Mouse (Mus musculus) urinary bladder, postnatal 25 days (tissue): Measurements from ENCODE around the gene 1110002E22Rik.

ENCODE experiments used
- DNase-seq: peaks from one replicate; pipeline ENCODE4 v3.0.0; 2022; ENCODE audit warnings: low spot score

The 1110002E22Rik gene

DNA sequence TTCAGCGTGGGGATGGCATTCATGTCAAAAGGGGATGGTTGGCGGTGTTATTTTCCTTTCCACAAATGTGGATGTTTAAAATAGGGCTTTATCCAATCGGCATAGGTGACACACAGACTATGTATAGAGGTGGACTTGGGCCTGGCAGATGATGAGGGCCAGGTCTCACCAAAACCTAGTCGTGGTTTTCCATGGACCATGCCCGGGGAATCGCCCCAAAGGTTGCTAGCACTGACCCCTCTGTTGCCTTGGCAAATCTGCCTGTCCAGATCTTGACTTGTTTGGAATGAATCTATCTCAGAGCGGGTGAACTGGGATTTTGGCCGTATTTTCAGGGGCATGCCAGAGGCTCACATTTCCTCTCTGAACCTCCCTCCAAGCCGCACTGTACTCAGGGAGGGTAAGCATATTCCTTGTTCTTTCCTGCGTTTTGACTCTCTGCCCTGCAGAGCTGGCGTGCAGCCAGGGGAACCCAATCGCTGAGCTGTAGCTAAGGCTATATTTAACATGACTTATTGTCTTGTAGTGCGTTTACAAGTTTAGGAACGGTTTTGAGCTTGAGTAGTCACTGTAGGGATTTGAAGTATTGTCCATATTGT, 1.0 kb upstream of the 1110002E22Rik start:
- no peak for DNase-seq

DNA sequence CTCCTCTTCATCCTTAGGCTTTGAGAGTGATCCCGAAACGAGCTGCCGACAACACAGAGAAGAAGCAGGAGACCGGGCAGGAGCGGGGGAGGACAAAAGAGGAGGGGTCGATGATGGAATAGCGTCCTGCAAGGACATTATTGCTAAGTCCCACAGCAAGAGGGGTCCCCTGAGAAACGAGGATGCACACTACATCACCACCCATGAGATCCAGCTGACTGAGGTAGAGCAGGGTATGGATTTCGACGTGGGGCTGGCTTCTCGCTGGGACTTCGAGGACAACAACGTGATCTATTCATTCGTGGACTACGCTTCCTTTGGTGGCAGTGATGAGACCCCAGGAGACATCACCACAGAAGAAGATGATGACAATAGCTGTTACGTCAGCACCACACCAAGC, 1.1 kb downstream of the 1110002E22Rik start:
- DNase-seq: no peak

DNA sequence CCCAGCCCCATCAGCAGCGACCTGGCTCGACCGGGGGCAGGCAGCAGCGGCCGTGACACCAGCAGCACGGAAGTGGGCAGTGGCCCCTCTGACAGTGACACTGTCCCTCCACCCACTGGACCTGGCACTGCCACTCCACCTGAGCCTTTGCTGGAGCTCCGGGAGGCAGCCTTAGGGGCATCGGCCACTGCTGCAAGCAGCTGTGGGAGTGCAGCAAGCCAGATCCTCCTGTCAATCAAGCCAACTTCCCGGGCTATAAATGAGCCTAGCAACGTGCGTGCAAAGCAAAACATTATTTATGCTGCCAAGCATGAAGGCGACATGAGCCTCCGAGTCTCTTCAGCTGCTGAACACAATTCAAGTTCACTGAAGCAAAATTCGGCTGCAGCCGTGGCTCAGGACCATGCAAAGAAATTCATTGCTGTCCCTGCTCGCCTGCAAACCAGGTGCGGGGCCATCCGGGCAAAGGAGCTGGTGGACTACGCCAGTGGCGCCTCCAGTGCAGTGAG, 1.6 kb downstream of the 1110002E22Rik start:
- DNase-seq: no peak

DNA sequence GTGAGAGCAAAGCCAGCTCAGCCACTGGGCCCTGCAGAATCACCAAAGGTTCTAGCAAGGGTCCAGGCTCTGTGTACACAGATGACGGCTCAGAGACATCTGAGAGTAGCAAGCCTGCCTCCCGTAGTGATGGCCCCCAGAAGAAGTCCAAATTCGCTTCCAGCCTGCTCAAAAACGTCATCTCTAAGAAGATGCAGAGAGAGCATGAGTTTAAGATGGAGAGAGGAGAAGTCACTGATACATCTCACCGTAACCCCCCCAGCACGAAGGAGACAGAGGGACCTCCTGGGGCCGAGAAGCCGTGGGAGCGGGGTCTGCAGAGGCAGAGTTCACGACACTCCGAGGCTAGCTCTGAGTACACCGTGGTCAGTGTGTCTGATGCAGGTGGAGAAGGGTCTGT, 2.4 kb downstream of the 1110002E22Rik start, which contains the start of gene Gm5105:
TSS of gene Gm5105 (minus strand) at position 101 of the 400 bp plus-strand sequence.
- DNase-seq: no peak

DNA sequence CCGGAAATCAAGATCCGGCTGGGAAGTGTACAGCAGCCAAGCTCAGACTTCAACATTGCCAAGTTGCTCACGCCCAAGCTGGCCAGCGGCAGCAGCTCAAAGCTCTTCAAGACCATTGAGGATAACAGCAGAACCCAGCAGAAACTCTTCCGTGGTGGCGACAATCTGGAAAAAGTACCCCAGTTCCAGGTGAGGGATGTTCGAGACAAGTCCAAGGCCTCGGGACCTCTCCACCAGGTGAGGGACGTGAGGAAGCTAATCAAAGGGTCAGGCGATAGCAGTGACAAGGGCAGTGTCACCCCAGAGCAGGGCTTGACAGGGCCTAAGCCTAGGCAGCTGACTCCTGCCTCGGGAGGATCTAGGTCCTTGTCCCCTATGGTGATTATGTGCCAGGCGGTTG, 3.3 kb downstream of the 1110002E22Rik start:
- DNase-seq: no peak

DNA sequence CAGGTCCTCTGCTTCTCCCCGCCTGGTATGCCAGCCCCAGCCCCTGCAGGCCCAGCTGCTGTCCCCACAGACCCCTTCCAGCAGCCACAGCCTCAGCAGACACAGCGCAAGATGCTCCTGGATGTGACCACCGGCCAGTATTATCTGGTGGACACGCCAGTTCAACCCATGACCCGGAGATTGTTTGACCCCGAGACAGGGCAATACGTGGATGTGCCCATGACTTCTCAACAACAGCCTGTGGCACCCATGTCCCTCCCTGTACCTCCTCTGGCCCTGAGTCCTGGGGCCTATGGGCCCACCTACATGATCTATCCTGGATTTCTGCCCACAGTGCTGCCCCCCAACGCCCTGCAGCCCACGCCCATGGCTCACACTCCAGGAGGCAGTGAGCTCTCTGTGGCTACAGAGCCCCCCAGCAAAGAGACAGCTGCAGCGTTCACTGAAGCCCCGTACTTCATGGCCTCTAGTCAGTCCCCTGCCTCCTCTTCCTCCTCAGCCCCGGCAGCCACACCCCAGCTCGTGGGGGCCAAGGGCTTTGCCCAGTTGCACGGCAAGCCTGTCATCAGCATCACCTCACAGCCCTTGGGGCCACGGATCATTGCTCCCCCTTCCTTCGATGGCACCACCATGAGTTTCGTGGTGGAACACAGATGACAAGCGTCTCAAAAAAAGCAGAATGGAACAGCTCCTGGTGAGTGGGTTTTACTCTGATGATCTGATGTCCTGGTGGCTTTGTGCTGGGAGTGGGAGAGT, 5.1 kb downstream of the 1110002E22Rik start:
- DNase-seq: no peak

DNA sequence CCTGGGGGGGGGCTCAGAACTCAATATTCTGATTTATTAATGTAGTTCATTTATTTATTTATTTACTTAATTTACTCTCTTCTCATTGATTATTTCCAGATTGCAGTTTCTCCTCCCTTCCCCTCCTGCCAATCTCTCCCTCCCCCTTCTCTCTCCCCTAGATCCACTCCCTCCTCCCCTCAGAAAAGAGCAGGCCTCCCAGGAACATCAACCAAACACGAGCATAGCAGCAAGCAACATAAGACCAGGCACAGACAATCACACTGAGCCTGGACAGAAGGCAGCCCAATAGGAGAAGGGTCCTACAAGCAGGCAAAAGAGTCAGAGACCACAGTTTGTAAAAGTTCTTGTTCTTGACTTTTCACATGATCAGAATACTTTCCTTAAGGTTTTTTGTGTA, 6.2 kb downstream of the 1110002E22Rik start:
- no peak for DNase-seq

DNA sequence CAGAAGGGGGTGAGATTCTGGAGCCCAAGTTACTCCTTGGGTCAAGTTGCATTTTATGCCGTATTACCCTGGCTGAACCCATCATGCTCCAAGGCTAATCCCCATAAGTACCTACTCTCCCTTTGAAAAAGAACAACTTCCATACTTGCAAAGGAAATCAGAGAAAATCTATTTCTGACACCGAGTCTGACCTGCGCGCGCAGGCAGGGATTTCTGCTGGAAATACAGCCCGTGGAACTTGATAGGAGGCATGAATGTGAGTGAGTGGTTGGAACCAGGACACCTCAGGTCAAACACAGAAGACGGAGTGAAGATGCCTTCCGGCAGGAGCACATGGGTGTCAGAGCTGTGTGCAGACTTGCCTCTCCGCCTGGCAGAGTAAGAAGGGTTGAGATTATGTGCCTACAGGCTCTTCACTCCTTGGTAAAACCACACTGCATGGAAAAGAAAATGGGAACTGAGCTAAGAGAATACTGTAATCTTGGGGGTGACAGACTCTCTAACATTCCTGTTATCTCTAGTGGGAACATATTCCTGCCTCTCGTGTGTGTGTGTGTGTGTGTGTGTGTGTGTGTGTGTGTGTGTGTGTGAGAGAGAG, 6.7 kb downstream of the 1110002E22Rik start:
- no peak for DNase-seq

DNA sequence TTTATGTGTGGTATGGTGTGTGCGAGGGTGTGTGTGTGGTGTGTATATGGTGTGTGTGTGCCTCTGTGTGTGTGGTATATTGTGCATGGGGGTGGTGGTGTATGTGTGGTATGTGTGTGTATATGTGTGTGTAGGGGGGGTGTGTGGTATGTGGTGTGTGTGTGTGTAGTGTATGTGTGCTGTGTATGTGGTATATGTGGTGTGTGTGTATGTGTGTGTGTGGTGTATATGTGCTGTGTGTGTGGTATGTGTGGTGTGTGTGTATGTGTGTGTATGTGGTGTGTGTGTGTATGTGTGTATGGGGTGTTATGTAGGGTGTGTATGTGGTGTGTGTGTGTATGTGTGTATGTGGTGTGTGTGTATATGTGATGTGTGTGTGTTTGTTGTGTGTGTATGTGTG, 9.4 kb downstream of the 1110002E22Rik start:
- no peak for DNase-seq

DNA sequence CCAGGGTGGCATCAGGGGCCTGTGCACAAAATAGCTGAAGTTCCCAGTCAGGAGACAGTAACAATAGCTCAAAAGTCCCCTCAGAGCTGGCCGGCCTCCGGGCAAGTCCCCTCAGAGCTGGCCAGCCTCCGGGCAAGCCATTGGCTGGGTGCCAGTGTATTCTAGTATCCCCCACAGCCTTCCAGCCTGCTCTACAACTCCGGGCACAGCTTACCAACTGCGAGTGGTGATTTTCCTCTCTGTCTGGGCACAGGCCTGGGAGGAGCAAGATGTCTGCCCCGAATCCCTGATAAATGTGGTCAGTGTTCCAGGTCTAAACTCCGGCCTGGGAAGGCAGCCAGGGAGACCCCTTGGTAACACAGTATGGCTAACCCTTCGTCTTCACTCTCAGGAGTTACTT, 10.4 kb downstream of the 1110002E22Rik start:
- no peak for DNase-seq

DNA sequence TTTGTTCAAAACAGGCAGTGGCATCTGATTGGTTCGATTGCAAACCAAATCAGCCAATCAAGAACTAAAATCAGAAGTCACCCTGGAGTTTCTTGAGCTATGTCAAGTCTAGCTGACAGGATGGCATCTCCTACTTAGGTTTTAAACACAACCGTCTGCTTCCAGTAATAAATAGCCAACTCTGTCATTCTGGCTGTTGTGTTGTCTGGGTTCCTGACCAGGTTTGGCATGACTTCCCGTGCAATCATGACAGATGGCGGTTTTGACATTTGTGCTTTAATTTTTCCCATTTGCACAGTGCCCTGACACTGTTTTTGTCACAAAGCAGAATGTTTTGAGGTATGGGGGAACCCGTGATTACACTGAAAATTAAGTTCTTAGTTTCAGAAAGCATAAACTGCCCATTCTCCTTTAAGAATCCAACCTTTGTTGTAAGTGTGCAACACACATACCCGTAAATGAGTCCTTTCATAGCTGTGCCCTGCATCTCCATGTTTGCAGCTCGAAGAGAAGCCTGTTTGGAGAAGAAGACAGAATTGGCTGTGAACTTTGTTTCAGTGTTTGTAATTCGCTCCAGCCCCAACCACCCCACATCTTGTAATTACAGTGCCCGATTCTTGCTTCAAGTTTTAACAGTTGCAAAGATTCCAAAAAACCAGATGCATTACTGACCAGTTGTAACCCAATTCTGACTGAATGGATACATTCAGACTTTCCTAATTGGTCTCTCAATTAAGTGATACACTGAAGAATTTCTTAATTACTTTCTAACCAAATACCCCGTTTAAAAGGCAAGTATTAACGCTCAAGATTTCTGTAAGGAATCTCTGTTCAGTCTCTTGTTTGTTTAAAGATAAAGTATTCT, 12.9 kb downstream of the 1110002E22Rik start:
- no peak for DNase-seq

DNA sequence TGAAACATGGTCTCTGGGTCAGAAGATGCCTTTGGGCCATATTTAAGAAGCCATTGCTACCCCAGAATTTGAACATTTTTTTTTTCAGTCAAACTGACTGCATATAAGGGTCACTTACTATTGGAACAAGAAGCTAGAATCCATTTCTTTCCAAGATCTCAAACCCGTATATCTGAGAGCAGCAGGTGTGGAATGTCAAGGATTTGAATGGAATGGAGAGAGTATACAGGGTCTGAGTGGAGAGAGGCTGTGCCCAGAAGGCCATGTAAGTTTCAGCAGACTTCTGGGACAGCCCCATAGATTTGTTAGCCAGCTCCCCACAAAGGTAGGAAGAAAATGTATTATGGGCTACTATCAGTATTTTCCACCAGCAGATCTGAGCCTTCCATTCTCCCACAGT, 13.8 kb downstream of the 1110002E22Rik start:
- no peak for DNase-seq

DNA sequence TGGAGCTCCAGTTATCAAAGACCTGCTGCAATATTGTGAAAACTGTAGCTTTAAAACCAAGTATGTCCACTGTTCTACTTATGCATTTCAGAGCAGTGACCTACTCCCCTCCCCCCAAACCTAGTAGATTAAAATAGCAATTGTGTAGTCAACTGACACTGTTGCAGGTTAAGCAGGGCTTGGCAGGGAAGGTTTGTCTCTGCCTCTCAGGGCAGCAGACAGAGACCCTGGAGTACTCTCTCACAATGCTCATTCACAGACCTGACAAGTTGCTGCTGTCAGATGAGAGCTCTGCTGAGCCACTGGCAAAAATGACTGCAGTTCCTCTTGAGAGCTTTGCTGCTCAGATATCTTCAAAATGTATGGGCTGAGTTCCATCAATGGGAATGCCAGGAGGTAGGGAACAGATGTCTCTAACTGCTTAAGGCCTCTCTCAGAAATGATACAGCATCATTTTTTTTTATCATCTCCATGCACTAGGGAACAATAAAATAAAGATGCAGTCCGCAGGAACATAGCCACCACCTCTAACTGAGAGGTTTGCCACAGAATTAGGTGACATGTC, 18.3 kb downstream of the 1110002E22Rik start:
- DNase-seq: no peak

DNA sequence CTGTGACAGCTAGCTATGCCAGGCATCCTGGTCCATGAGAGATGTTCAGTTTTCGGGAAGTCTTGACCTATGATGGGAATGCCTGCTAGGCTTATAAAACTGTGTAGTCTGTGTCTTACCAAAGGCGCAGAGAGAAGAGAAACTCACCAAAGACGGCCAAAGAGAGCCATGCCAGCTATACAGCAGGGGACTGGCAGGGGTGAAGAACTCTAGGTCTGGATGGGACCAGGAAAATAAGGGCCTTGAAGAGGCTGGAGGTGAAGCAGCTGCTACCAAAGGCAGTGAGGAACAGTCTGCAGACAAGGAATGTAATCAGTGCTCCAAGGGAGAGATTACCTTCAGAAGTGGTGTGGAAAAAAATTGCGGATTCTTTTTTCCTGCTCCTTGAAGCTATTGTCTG, 19.0 kb downstream of the 1110002E22Rik start:
- DNase-seq: no peak

DNA sequence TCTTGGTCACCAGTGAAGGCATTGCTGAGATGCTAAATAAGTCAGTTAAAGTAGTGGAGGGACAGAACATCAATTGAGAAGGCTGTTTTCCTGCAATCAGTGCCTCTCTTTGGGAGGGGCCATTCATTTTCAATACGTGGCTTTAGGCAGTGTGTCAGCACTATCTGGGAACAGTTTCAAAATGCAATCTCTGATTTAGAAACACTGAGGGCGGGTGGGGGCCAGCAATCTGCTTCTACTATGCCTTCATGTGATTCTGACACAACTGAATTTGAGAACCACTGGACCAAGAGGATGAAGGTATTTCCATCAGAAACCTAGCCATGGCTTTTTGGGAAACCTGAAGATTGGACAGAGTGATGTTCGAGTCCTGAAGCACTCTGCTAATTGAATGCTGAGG, 30.4 kb downstream of the 1110002E22Rik start:
- no peak for DNase-seq

DNA sequence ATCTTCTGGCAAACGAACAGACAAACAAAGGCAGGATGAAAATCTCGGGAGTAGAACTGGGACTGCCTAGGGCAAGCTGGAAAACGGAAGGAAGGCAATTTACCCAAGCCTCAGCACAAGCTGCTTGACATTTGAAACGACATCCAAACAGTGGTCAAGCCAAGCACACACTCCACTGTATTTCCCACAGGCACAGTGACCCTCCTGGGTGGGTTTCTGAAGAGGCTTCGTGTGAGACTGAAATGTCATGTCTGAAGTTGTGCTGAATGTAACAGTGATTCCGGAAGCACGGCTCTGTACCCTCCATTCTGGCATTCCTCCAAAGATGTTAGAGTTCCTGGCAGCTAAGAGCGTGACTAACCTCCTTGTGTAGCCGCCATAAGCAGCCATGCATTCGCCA, 30.9 kb downstream of the 1110002E22Rik start:
- DNase-seq: no peak

DNA sequence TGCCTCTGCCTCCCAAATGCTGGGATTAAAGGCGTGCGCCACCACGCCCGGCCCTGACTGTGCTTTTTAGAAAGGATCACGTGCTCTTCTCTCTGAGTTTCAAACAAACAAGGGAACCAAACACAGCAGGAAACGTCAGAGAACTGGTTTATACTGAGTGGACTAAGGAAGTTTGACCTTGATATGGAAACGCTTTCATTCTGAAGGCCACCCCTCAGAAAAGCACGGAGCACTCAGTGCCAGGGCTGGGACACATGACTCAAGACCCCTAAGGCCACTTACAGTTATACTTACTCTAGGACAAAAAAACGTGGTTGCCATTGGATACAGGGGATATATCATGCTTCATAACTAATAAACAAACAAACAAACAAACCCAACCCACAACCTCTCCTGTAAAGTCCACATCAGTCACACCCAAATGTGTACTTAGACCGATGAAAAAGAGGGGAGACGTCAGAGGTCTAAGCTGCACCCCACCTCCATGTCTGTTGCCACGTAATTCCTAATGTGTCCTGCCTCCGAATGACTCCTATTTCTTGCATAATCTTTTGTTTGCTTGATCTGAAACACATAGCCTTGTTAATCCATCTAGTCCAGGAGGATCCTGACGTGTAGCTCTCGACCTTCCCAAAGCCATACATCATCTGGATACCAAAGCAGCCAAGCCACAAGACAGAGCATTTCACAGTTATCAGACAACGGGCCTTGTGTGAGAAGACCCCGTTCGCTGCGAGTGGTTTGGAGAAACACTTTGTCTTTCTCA, 31.6 kb downstream of the 1110002E22Rik start:
- no peak for DNase-seq

DNA sequence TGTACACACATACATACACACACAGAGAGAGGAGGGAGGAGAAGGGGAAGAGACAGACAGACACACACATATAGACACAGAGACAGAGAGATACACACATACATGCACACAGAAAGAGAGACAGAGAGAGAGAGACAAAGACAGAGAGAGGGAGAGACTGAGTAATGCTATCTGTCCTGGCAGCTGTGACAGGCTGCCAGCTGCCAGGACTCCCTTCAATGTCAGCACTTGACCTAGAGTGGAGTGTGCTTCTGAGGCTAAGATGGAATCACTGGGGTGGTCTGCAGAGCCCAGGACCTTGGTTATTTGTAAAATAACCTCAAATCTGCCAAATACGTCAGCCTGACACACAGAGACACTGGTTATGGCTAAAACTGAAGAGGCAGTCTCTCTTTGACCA, 32.9 kb downstream of the 1110002E22Rik start:
- no peak for DNase-seq

DNA sequence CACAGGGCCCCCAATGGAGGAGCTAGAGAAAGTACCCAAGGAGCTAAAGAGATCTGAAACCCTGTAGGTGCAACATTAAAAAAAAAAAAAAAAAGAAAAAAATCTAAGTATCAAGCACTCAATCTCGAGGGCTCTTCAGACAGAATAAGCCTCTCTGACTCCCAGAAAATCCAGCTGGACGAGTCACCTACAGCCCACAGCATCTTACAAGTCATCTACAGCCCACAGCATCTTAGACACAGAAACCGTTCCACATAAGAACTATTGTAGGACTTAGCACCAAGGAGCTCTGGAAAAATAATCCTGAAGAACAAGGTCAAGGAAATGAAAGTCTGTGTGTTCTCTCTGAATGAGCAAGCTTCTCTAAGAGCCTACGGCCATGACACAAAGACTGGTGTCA, 37.1 kb downstream of the 1110002E22Rik start:
- no peak for DNase-seq

DNA sequence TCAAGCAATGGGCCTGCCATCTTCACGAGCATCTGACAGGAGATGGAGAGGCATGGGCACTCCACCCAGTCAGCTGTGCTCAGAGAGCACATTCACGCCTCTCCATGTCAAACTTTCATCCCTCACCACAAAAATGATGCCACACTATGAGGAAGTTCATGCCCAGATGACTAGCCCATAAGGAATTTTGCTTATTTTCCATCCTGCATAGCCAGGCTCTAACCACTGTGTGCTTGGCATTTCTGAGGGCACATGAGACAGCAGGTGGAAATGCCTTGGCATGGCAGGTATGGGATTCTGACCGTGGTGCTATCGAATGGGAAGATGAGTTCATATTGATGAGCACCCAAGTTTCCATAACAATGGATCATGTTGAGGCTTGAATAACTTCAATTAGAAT, 38.8 kb downstream of the 1110002E22Rik start:
- DNase-seq: no peak

DNA sequence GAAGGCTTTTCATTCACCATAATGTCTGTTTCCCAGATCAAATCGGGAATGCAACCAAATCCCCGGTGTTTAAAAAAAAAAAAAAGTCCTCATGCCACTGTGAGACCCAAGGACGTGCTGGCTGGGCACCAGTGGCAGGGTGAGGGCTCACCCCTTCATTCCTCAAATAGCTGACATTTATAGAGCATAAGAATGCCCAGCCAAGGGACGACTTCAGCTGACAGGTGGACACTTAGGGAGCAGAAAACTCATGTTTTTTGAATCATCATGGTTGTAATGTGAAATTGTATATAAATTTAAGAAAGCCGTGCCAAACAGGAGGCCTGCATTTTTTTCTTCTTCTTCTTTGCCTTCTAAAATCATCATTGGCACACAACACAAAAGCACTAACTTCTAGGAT, 40.2 kb downstream of the 1110002E22Rik start:
- no peak for DNase-seq
